Mouse (Mus musculus): ENCODE results near the gene Mtrex. TPM values are rescaled to one million over a fixed set of nuclear protein-coding genes. Genes with fewer than 3 reads are reported as not detected.

The Mtrex gene
- total and polyA plus RNA-seq, 2 experiments from 2014 or later = 18.8 to 38.8 TPM

DNA sequence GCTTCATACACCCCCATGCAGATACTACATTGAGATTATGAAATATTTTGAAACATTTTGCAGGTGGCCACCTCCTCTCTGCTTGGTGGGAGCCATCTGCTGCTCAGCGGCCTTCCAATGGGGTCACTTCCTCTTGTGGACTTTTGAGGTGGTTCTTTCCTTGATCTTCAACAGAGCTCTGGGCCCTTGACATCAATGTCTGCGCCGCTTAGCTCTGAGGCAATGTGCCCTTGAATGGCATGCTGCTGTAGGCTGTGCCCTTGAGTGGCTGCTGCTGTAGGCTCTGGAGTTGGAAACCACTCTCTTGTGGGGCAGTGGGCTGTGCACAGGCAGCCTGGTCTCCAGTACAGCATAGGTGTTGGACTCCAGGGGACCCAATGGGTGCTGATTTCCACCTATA lies 81.3 kb downstream of the Mtrex start:
- ATAC-seq = no peak
- no peaks in the 10 kb centered on the region for H3K4me1 ChIP-seq (ENCODE audit: insufficient read depth, low read length)
- WGBS = 97% methylated on average over 3 of the region's 3 CpGs
- TF ChIP-seq CTCF (IDR thresholded peaks at IDR 0.05; ENCODE audit: low read depth) = no peak
- no peaks in the 10 kb centered on the region for H3K36me3 ChIP-seq (ENCODE audit: insufficient read depth, low read length)
- H3K27me3 ChIP-seq (ENCODE audit: insufficient read depth, low read length) = no peaks in the 10 kb centered on the region
- no peak overlapping the region for H3K4me3 ChIP-seq (ENCODE audit: low read length)
- H3K4me2 ChIP-seq (ENCODE audit: low read depth, low read length) = no peak overlapping the region
- H3K9me3 ChIP-seq (ENCODE audit: low read length) = no peaks in the 10 kb centered on the region
- H3K27ac ChIP-seq = no peak overlapping the region
- H3K9ac ChIP-seq (replicated peaks; ENCODE audit: low read length) = no peak overlapping the region
- DNase-seq (ENCODE audit: low spot score) = no peak

DNA sequence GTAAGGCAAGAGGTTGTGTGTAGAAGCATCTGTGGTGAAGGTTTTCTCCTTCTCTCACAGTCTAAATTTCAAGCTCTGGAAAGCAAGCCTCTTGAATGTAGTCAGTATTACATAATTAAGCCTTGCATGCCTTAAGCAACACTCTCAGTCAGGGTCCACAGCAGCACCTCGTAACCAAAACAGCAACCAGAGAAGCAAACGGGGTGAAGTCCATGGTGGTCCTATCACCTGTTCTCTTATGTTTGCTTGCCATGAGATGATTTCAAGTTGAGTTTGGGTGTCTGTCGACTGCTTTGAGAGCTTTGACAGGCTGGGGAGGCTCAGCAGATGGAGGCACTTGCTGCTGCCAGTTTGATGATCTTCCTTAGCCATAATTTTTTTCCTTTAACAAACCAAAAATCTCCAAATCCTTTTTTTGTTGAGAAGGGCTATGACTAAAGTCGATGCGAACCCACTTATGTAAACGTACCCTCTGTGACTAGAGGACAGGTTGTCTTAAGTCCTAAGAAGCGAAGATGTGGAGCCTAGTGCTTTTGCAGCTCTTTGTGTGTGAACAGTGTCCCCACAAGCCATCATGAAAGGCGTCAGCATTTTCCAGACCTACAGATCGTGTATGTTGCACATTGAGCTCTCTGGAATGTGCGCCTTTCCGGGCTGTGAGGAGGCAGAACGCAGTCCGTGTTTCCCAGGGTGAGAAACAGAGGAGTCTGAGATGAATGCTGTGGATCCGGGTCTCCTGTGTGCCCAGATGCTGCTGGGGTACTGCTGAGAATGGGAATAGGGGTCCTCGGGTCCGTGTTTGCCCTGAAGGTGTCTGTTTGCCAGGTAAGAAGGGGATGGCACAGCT lies 86.7 kb downstream of the Mtrex start:
- 82% methylated on average over 16 of the region's 16 CpGs for WGBS
- Histone ChIP-seq H3K27me3 (ENCODE audit: insufficient read depth, low read length) (no peaks in the 10 kb centered on the region), H3K4me1 (ENCODE audit: insufficient read depth, low read length) (no peaks in the 10 kb centered on the region), H3K27ac (no peak overlapping the region), H3K36me3 (ENCODE audit: insufficient read depth, low read length) (no peaks in the 10 kb centered on the region), H3K9me3 (ENCODE audit: low read length) (no peaks in the 10 kb centered on the region), H3K4me2 (ENCODE audit: low read depth, low read length) (no peak overlapping the region), H3K9ac (replicated peaks; ENCODE audit: low read length) (no peak overlapping the region), H3K4me3 (ENCODE audit: low read length) (no peak overlapping the region)
- TF ChIP-seq CTCF (IDR thresholded peaks at IDR 0.05; ENCODE audit: low read depth) = no peak
- ATAC-seq (no peak), DNase-seq (ENCODE audit: low spot score) (no peak)

DNA sequence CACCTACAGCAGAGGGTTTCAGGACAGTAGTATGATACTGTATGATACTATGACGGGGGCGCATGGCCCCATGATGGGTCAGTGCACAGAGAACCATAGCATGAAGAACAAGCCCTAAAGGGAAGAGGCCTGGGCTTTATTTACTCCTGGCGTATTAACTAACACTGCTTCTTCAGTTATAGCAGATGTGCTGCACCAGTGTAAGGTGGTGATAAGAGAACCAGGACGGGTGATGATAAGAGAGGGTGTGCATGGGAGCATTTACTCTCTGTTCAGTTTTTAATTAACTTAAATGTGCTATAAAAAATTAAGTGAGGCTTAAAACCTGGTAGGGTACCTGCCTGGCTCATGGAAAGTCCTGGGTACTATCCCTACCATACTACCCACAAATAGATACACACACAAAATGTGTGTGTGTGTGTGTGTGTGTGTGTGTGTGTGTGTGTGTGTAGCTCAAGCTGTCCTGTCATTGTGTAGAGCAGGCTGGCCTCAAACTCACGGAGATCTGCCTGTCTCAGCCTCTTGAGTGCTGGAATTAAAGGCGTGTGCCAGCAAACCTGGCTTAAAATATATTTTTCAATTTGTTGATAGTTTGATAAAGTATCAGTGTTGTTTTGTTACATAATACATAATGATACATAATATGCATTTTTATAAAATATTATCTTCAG lies 88.5 kb downstream of the Mtrex start:
- no peak for ATAC-seq
- 95% methylated on average over 6 of the region's 6 CpGs for WGBS

DNA sequence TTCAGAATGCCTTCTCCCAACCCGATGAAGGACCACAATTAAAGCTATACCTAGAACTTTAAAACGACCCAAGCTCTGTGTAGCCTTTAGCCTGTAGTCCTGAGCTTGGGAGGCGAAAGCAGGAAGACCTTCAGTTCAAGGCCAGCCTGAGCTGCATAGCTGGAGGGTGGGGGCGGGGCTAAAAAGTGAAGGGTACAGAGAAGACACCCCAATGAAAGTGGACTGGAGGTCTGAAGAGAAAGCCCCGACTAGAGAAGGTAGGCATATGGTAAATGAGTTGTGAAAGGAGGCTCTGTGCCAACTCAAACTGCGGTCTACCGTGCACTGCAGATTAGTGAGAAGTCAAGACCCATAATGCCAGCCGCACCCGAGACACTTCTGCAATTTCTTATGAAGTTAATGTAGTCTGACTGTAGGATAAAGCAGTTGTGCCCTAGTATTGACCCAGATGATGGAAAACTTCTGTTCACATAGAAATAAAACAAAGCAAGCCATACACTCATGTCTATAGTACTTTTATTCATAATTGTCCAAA lies 89.5 kb downstream of the Mtrex start:
- ATAC-seq (no peak), DNase-seq (ENCODE audit: low spot score) (no peak)
- Histone ChIP-seq H3K9me3 (ENCODE audit: low read length) (no peaks in the 10 kb centered on the region), H3K36me3 (ENCODE audit: insufficient read depth, low read length) (no peaks in the 10 kb centered on the region), H3K27me3 (ENCODE audit: insufficient read depth, low read length) (no peaks in the 10 kb centered on the region), H3K4me2 (ENCODE audit: low read depth, low read length) (no peak overlapping the region), H3K27ac (no peak overlapping the region), H3K4me3 (ENCODE audit: low read length) (no peak overlapping the region), H3K9ac (replicated peaks; ENCODE audit: low read length) (no peak overlapping the region), H3K4me1 (ENCODE audit: insufficient read depth, low read length) (no peaks in the 10 kb centered on the region)
- no peak for TF ChIP-seq CTCF (IDR thresholded peaks at IDR 0.05; ENCODE audit: low read depth)
- 74% methylated on average over 9 of the region's 9 CpGs for WGBS

More for the DNA sequence above, 88.5 kb downstream of the Mtrex start:
- H3K4me2 ChIP-seq (ENCODE audit: low read depth, low read length) = no peak overlapping the region
- no peaks in the 10 kb centered on the region for H3K36me3 ChIP-seq (ENCODE audit: insufficient read depth, low read length)
- no peaks in the 10 kb centered on the region for H3K27me3 ChIP-seq (ENCODE audit: insufficient read depth, low read length)
- no peaks in the 10 kb centered on the region for H3K9me3 ChIP-seq (ENCODE audit: low read length)
- no peak overlapping the region for H3K9ac ChIP-seq (replicated peaks; ENCODE audit: low read length)
- H3K4me3 ChIP-seq (ENCODE audit: low read length) = no peak overlapping the region
- DNase-seq (ENCODE audit: low spot score) = no peak
- no peak for TF ChIP-seq CTCF (IDR thresholded peaks at IDR 0.05; ENCODE audit: low read depth)
- no peak overlapping the region for H3K27ac ChIP-seq
- no peaks in the 10 kb centered on the region for H3K4me1 ChIP-seq (ENCODE audit: insufficient read depth, low read length)

DNA sequence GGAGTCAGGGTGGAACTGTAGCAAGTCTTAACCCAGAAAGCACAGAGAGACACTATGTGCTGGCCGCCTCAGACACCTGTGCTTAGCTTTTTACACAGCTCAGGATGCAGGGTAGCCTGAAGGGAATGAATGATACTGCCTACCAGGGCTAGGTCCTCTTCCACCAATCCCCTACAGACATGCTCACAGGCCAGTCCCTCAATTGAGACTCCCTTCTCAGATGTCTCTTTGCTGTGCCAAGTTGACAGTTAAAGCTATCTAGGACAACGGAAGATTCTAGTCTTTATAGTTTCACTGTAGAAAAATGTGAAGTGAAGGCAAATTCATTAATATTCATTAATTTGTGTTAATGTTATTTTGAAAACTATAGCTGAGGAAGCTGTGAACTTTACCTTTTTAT lies 90.2 kb downstream of the Mtrex start:
- ATAC-seq (no peak), DNase-seq (ENCODE audit: low spot score) (no peak)
- Histone ChIP-seq H3K4me1 (ENCODE audit: insufficient read depth, low read length) (no peaks in the 10 kb centered on the region), H3K9me3 (ENCODE audit: low read length) (no peaks in the 10 kb centered on the region), H3K27ac (no peak overlapping the region), H3K9ac (replicated peaks; ENCODE audit: low read length) (no peak overlapping the region), H3K27me3 (ENCODE audit: insufficient read depth, low read length) (no peaks in the 10 kb centered on the region), H3K36me3 (ENCODE audit: insufficient read depth, low read length) (no peaks in the 10 kb centered on the region), H3K4me3 (ENCODE audit: low read length) (no peak overlapping the region), H3K4me2 (ENCODE audit: low read depth, low read length) (no peak overlapping the region)
- 77% methylated on average over 2 of the region's 2 CpGs for WGBS
- TF ChIP-seq CTCF (IDR thresholded peaks at IDR 0.05; ENCODE audit: low read depth) = no peak

DNA sequence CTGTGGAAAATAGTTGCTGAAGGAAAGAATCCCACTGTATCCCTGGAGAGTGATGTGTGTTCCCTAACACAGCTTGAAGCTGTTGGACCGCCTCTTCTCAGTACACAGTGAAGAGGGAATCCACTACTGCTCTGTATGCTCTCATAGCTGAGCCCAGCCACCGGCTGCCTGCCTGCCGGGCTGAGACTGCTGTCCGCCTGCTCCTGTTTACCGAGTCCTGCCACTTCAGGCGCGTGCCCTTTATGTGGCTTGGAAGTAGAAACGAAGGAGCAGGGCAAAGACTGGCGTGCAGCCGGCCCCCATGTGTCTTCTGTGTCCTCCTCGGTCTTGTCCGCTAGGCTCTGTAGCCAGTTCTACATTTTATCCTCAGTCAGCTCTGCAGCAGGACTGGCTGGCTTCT lies 92.1 kb downstream of the Mtrex start:
- Histone ChIP-seq H3K4me3 (ENCODE audit: low read length) (no peak overlapping the region), H3K27me3 (ENCODE audit: insufficient read depth, low read length) (no peaks in the 10 kb centered on the region), H3K9me3 (ENCODE audit: low read length) (no peaks in the 10 kb centered on the region), H3K9ac (replicated peaks; ENCODE audit: low read length) (no peak overlapping the region), H3K27ac (no peak overlapping the region), H3K4me2 (ENCODE audit: low read depth, low read length) (peak overlapping the region; percentile 31; the same call in 1 of the 2 replicates), H3K36me3 (ENCODE audit: insufficient read depth, low read length) (no peaks in the 10 kb centered on the region), H3K4me1 (ENCODE audit: insufficient read depth, low read length) (no peaks in the 10 kb centered on the region)
- DNase-seq (ENCODE audit: low spot score) (peak; percentile 54), ATAC-seq (peak; percentile 84)
- WGBS = 21% methylated on average over 12 of the region's 12 CpGs
- TF ChIP-seq CTCF (IDR thresholded peaks at IDR 0.05; ENCODE audit: low read depth) = no peak

Measured in hindbrain, postnatal 0 days (tissue).